Mouse (Mus musculus) intestine, postnatal 0 days (tissue): ENCODE data around the gene Dis3l2. TPM values are rescaled to one million over a fixed set of nuclear protein-coding genes. Genes with fewer than 3 reads are reported as not detected.
A peak's percentile ranks its signal among the peaks of the same experiment; 100 is the strongest.

Source experiments
- ATAC-seq: fragments of 200-750 bp; cut with Nextera tagmentation; 2 replicates; pipeline ENCODE4 v1.8.0; 2017; ENCODE audit warnings: mild to moderate bottlenecking, moderate TSS enrichment, moderate library complexity
- H3K27ac ChIP-seq: fragments of 300-500 bp; sonication (generic); 2 replicates; pipeline ENCODE4 v1.5.1; 2014; ENCODE audit warnings: mild to moderate bottlenecking, low read depth, low read length, moderate library complexity
- H3K27me3 ChIP-seq: fragments of 300-500 bp; sonication (generic); replicated peaks from 2 replicates; pipeline ENCODE4 v1.6.1; 2014; ENCODE audit warnings: low read length, mixed read lengths; ENCODE audit not compliant: control insufficient read depth, insufficient read depth
- H3K36me3 ChIP-seq: fragments of 300-500 bp; sonication (generic); 2 replicates; pipeline ENCODE4 v1.6.1; 2014; ENCODE audit warnings: mild to moderate bottlenecking, moderate library complexity; ENCODE audit not compliant: control insufficient read depth, insufficient read depth
- H3K4me1 ChIP-seq: fragments of 300-500 bp; sonication (generic); replicated peaks from 2 replicates; pipeline ENCODE4 v1.6.1; 2014; ENCODE audit warnings: antibody characterized with exemption, low read length, mixed read lengths; ENCODE audit not compliant: control insufficient read depth, insufficient read depth
- H3K4me2 ChIP-seq: fragments of 300-500 bp; sonication (generic); replicated peaks from 2 replicates; pipeline ENCODE4 v1.6.1; 2014; ENCODE audit warnings: low read depth, mild to moderate bottlenecking, moderate library complexity
- H3K4me3 ChIP-seq: fragments of 300-500 bp; sonication (generic); 2 replicates; pipeline ENCODE4 v1.5.1; 2014; ENCODE audit warnings: low read depth, low read length
- H3K9ac ChIP-seq: fragments of 300-500 bp; sonication (generic); 2 replicates; pipeline ENCODE4 v1.6.1; 2014; ENCODE audit warnings: mild to moderate bottlenecking, low read depth, low read length
- H3K9me3 ChIP-seq: fragments of 300-500 bp; sonication (generic); 2 replicates; pipeline ENCODE4 v1.6.1; 2016; ENCODE audit warnings: mixed run types; ENCODE audit not compliant: control insufficient read depth
- CTCF ChIP-seq: sonication (generic); IDR thresholded peaks from 2 replicates; pipeline ENCODE4 v1.5.1; 2016; ENCODE audit warnings: low read depth, mild to moderate bottlenecking, control low read depth, antibody characterized with exemption, moderate library complexity
- WGBS: fragments of 180-500 bp; shearing (Covaris S2); extraction: QIAGEN DNeasy Blood & Tissue Kit; methylation state at CpG from one replicate; pipeline ENCODE4 v1.1.7; 2014; 5-methylcytosine and 5-hydroxymethylcytosine counted together
- polyA plus RNA-seq: library from polyadenylated mRNA; unstranded; fragments of >200 nt; fragmentation: Nextera tagmentation; extraction: Ambion mirVana; gene quantifications from 2 replicates; pipeline ENCODE4 v1.2.1, GENCODE M21; 2015

Gene Dis3l2
- polyA plus RNA-seq: 11.7 and 12.5 TPM in 2 replicates

DNA sequence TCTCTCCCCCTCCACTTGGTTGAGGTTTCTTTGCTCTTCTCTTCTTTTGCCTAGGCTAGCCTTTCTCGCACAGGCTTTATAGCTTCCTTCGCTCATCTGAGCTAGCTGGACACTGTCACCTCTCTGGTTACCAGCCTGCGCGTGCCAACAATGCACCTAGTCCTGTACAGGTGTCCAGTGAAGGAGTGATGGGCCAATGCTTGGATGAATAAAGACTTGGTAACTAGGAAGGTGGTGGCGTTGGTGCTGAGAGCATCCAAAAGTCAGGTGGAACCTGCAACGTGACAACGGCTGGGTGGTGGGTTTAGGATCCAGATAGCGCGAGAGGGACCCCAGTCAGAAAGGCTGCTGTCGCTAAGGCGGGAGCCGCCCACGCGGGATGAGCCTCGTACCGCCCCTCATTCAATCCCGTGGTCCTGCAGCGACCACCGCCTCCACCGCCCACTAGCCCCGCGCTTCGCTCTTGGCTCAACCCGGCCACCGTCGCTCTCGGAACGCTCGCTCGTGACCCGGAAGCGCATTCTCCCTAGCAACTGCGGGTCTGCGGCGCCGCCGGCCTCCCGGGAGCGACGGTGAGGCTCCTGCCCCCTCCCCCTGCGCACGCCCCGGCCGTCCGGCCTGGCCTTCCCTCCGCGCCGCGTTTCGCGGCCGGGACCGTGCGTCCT lies at the start of gene Dis3l2:
Gene Dis3l2 (plus strand): TSS at position 509 of the 665 bp plus-strand sequence.
- peak; percentile 95 for ATAC-seq
- Histone ChIP-seq H3K27me3 (no peaks in the 10 kb centered on the region), H3K27ac (peak within 1 kb of the TSS; percentile 82), H3K36me3 (no peaks in the 10 kb centered on the region), H3K9ac (peak within 1 kb of the TSS; percentile 87), H3K9me3 (no peaks in the 10 kb centered on the region), H3K4me1 (peaks cover 4% of the 10 kb centered on the region), H3K4me2 (peak within 1 kb of the TSS; percentile 87), H3K4me3 (peak within 1 kb of the TSS; percentile 95)
- whole genome bisulfite sequencing: 2% methylated on average over 54 of the region's 54 CpGs
- TF ChIP-seq CTCF: 0 out of 2 replicates have a peak, but pooled peaks have one; percentile 21

DNA sequence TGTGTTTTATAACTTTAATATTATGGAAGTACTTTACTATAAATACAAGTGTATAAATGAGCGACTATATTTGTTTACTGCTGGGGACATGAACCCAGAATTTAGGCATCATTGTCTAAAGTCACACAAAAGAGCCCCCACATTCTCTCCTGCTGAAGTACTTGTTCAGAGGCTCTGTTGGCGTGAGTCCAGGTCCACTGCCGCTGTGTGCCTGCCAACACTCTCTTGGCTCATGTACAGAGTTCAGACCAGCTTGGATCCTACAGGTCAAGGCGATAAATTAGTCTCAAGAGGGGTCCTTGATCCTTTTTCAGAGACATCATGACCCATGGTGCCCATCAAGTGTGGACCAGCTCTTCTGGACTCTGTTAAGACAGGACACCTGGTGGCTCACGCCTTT lies 46.5 kb upstream of the Dis3l2 start:
- Histone ChIP-seq H3K4me3 (no peak overlapping the region), H3K36me3 (no peaks in the 10 kb centered on the region), H3K27ac (no peak overlapping the region), H3K9ac (no peak overlapping the region), H3K4me1 (no peaks in the 10 kb centered on the region), H3K27me3 (no peaks in the 10 kb centered on the region), H3K4me2 (no peak overlapping the region), H3K9me3 (no peaks in the 10 kb centered on the region)
- no peak for TF ChIP-seq CTCF
- ATAC-seq: no peak
- WGBS: 78% methylated on average over 5 of the region's 5 CpGs

DNA sequence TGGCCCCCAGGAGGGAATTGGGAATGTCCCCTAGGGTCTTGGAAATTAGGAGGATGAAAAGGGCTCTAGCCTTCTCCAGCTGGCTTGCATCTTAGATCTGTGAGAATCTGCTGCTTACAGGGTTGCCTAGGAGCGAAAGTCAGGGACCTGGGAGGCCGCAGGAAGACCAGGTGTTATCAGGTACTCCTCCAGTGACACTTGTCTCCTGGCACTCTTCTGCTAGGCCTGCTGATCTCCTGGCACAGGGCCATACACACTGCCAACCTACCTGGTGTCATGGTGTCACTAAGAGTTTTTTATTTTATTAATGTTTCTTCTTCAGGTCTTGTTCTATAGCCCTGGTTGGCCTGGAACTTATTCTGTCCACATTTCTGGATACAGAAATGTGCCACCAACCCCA lies 38.5 kb upstream of the Dis3l2 start:
- no peaks in the 10 kb centered on the region for H3K36me3 ChIP-seq
- TF ChIP-seq CTCF: no peak
- peaks cover 21% of the 10 kb centered on the region for H3K27me3 ChIP-seq
- no peak for ATAC-seq
- no peaks in the 10 kb centered on the region for H3K9me3 ChIP-seq
- H3K4me2 ChIP-seq: no peak overlapping the region
- H3K27ac ChIP-seq: no peak overlapping the region
- H3K9ac ChIP-seq: no peak overlapping the region
- H3K4me3 ChIP-seq: no peak overlapping the region
- WGBS: 76% methylated on average over 2 of the region's 2 CpGs
- 0 out of 2 replicates have a peak, but pooled peaks cover 2% of the 10 kb centered on the region for H3K4me1 ChIP-seq

DNA sequence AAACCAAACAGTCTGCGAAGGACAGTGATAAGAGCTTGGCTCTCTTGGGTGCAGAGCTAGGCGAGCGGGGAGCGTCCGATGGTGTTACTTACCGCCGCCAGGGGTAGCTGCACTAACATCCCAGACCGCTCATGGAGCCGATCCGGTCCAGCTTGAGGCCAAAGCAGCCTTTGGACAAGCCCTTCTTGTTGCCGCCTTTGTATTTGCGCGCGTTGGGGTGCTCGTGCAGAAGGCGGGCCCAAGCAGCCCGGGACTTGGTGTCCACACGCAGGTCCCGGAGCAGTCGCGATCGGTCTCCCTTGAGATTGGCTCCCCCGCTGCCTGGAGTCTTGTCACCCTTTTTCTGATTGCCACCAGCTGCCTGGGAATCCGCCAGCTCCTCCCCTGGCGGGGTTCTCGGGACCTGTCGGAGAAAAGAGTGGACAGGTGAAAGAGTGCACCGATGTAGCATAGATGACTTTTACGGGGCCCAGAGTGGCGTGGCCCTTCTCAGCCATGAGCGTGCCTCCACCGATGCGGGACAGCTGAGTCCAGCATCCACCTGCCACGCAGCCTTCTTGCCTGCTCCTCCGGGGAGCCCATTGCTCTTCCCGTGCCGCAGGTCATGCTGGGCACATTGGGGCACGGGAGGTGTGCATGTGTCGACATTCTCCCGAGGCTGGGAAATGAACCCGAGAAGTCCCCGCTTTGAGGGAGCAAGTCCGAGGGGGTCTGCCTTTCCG lies 33.9 kb upstream of the Dis3l2 start:
- WGBS: 1% methylated on average over 44 of the region's 44 CpGs
- ATAC-seq: peak; percentile 59; the same call in 1 of the 2 replicates
- Histone ChIP-seq H3K9ac (0 out of 2 replicates have a peak overlapping the region, but pooled peaks have one; percentile 27), H3K9me3 (no peaks in the 10 kb centered on the region), H3K4me2 (peak overlapping the region; percentile 83), H3K27ac (no peak overlapping the region), H3K4me1 (0 out of 2 replicates have a peak, but pooled peaks cover 2% of the 10 kb centered on the region), H3K4me3 (peak overlapping the region; percentile 41), H3K36me3 (no peaks in the 10 kb centered on the region), H3K27me3 (peaks cover 40% of the 10 kb centered on the region)
- TF ChIP-seq CTCF: peak; percentile 95

DNA sequence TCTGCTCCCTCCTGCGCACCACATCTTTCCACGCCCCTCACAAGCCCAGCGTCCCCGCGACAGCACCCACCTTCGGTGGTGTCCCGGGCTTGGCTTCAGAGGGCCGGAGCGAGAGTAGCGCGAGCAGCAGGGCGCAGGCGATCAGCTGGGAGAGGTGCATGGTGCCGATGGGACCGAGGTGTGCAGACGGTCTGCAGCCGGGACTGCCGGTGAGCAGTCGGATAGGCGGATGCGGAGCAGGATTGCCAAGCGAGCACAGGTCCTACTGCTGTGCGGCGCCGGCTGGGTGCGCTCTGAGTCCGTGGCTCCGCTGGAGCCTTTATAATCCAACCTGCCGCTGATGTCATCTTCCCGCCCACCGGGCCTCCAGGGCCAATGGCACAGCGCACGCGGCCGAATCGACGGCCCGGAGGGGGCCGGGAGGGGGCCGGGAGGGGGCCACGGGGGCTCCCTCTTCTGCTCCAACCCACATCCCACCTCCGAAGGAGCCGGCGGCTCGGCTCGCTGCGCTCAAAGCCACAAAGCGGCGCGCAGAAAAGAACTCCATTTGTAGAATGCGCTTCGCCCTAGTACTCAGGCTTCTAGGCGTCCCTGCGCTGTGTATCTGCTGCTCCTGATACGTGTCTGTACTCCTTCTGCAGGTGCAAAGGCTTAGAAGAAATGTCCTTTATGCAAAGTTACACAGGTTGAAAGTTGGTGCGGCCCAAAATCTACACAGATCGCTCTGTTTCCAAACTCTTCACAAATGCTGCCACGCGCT lies 33.1 kb upstream of the Dis3l2 start, which contains the start of gene Nppc:
Gene Nppc (minus strand): TSS at position 293 of the 760 bp plus-strand sequence.
- WGBS: 5% methylated on average over 50 of the region's 59 CpGs
- H3K4me2 ChIP-seq: peak within 1 kb of the TSS; percentile 83
- H3K4me3 ChIP-seq: peak within 1 kb of the TSS; percentile 41
- no peaks in the 10 kb centered on the region for H3K36me3 ChIP-seq
- H3K9me3 ChIP-seq: no peaks in the 10 kb centered on the region
- peaks cover 40% of the 10 kb centered on the region for H3K27me3 ChIP-seq
- peak; percentile 69 for ATAC-seq
- 0 out of 2 replicates have a peak within 1 kb of the TSS, but pooled peaks have one; percentile 27 for H3K9ac ChIP-seq
- peak; percentile 73 for TF ChIP-seq CTCF
- no peak within 1 kb of the TSS for H3K27ac ChIP-seq
- 0 out of 2 replicates have a peak, but pooled peaks cover 2% of the 10 kb centered on the region for H3K4me1 ChIP-seq
